8 mouse cellular contexts compared by ENCODE assay signal in genomic region chr14:61555931-61556288, GRCm38 (mm10). TPM values are rescaled to one million over a fixed set of nuclear protein-coding genes. Genes with fewer than 3 reads are reported as not detected.
DNase-seq lines count a peak whose midpoint lies in the region; ATAC-seq and TF ChIP-seq lines count a peak whose summit lies in the region.

No protein-coding gene starts in this region.

- no peaks in the 10 kb centered on the region for H3K9me3 ChIP-seq in hindbrain, embryonic 14.5 days (ENCODE audit: control insufficient read depth, low read length)
- no peaks in the 10 kb centered on the region for H3K9me3 ChIP-seq in midbrain, embryonic 16.5 days (replicated peaks; ENCODE audit: control insufficient read depth, low read length, poor library complexity, severe bottlenecking)

- H3K36me3 ChIP-seq in hindbrain, embryonic 14.5 days (replicated peaks; ENCODE audit: control insufficient read depth, insufficient read depth) = no peaks in the 10 kb centered on the region
- H3K36me3 ChIP-seq in midbrain, embryonic 16.5 days (ENCODE audit: control insufficient read depth, insufficient read depth, low read length) = no peaks in the 10 kb centered on the region

- no peak; the same call in none of the 2 replicates for TF ChIP-seq CTCF in left cerebral cortex, adult 2 months (IDR thresholded peaks at IDR 0.05)

- H3K4me2 ChIP-seq in hindbrain, embryonic 14.5 days (replicated peaks) = peak overlapping the region; percentile 78
- H3K4me2 ChIP-seq in midbrain, embryonic 16.5 days (ENCODE audit: low read length) = peak overlapping the region; percentile 72

- WGBS in hindbrain, embryonic 14.5 days = 6% methylated on average over 6 of the region's 6 CpGs
- WGBS in midbrain, embryonic 16.5 days = 7% methylated on average over 6 of the region's 6 CpGs

- no peak for ATAC-seq in hindbrain, embryonic 14.5 days (ENCODE audit: low FRiP score)
- ATAC-seq in midbrain, embryonic 16.5 days = no peak

- H3K4me3 ChIP-seq in left cerebral cortex, adult 2 months = peak overlapping the region; percentile 81
- peak overlapping the region; percentile 61 for H3K4me3 ChIP-seq in hindbrain, embryonic 14.5 days (replicated peaks; ENCODE audit: low read length)
- peak overlapping the region; percentile 75 for H3K4me3 ChIP-seq in midbrain, embryonic 16.5 days (ENCODE audit: low read depth, low read length)

- H3K27ac ChIP-seq in left cerebral cortex, adult 2 months = peak overlapping the region; percentile 93
- H3K27ac ChIP-seq in hindbrain, embryonic 14.5 days = peak overlapping the region; percentile 88
- H3K27ac ChIP-seq in midbrain, embryonic 16.5 days (ENCODE audit: low read length) = peak overlapping the region; percentile 93

- no peaks in the 10 kb centered on the region for H3K27me3 ChIP-seq in hindbrain, embryonic 14.5 days (ENCODE audit: control insufficient read depth, insufficient read depth, low read length)
- no peaks in the 10 kb centered on the region for H3K27me3 ChIP-seq in midbrain, embryonic 16.5 days (ENCODE audit: control insufficient read depth, insufficient read depth, low read depth, low read length)

- DNase-seq in left cerebral cortex, adult 2 months (ENCODE audit: extremely low spot score in 1 of 2, low spot score in 2 of 2) = no peak
- DNase-seq in left cerebral cortex, adult 11 months (ENCODE audit: low spot score) = no peak
- peak; percentile 15 for DNase-seq in c-Kit-positive CD71-positive TER-119-negative erythroid progenitor cells, embryonic 14.5 days (ENCODE audit: low read depth)
- DNase-seq in hindbrain, embryonic 14.5 days (ENCODE audit: low spot score) = no peak
- no peak for DNase-seq in right cerebral cortex, adult 18-20 months
- DNase-seq in cerebellum, postnatal 36 days = no peak
- no peak for DNase-seq in natural killer cell, adult 2 months (ENCODE audit: low spot score in 2 of 2)

- H3K4me1 ChIP-seq in hindbrain, embryonic 14.5 days (replicated peaks; ENCODE audit: control insufficient read depth, insufficient read depth, low read length) = peaks cover 6% of the 10 kb centered on the region; the same call in 1 of the 2 replicates
- H3K4me1 ChIP-seq in midbrain, embryonic 16.5 days (ENCODE audit: control insufficient read depth, insufficient read depth, low read length) = peaks cover 9% of the 10 kb centered on the region

- intact Hi-C loops in left cerebral cortex, adult 2 months (cut with DNase I) = loop anchor here (2.0 to 10.0 kb wide), 5 partner anchors 91 to 696 kb away; partner anchors contain the start of gene Ebpl

- H3K9ac ChIP-seq in hindbrain, embryonic 14.5 days = peak overlapping the region; percentile 79
- H3K9ac ChIP-seq in midbrain, embryonic 16.5 days (ENCODE audit: low read depth, low read length) = peak overlapping the region; percentile 89

RNA-seq across cellular contexts. Expression of gene Spryd7, which starts 0.8 kb away (rescaled TPM):
- total RNA-seq in left cerebral cortex, adult 2 months (2021) = 10 to 100 TPM; 44.3 to 45.3 TPM
- 57.2 and 68.5 TPM in 2 replicates for polyA plus RNA-seq in hindbrain, embryonic 14.5 days (2014; fragmentation: Nextera tagmentation; extraction: Ambion mirVana)
- polyA plus RNA-seq in midbrain, embryonic 16.5 days (2015; fragmentation: Nextera tagmentation; extraction: Ambion mirVana) = 62.0 and 64.9 TPM in 2 replicates

RNA-seq across cellular contexts. Expression of gene Trim13, which starts 42.1 kb away (rescaled TPM):
- total RNA-seq in left cerebral cortex, adult 2 months (2021) = 10 to 100 TPM in 1 of 2 experiments, 1 to 10 TPM in 1; 9.6 to 11.3 TPM
- polyA plus RNA-seq in hindbrain, embryonic 14.5 days (2014; fragmentation: Nextera tagmentation; extraction: Ambion mirVana) = 53.5 and 55.9 TPM in 2 replicates
- 48.8 and 53.7 TPM in 2 replicates for polyA plus RNA-seq in midbrain, embryonic 16.5 days (2015; fragmentation: Nextera tagmentation; extraction: Ambion mirVana)

RNA-seq across cellular contexts. Expression of gene Kcnrg, which starts 51.3 kb away (rescaled TPM):
- under 1 TPM; 0.57 to 0.77 TPM for total RNA-seq in left cerebral cortex, adult 2 months (2021)
- 4.2 and 4.4 TPM in 2 replicates for polyA plus RNA-seq in hindbrain, embryonic 14.5 days (2014; fragmentation: Nextera tagmentation; extraction: Ambion mirVana)
- 3.1 and 4.0 TPM in 2 replicates for polyA plus RNA-seq in midbrain, embryonic 16.5 days (2015; fragmentation: Nextera tagmentation; extraction: Ambion mirVana)
